Mouse (Mus musculus): ENCODE measurements at regions not wholly inside any gene's neighbourhood (a gene's known extent, or its start where the extent isn't known, plus 50 kb on each side); places are given as distances from the start of the nearest gene placed in this dataset.

- TF ChIP-seq CTCF (IDR thresholded peaks at IDR 0.05; ENCODE audit: borderline replicate concordance, control insufficient read depth, extremely low read depth, insufficient read depth, low read length, poor library complexity) (no peak), POLR2A (IDR thresholded peaks at IDR 0.05; ENCODE audit: control insufficient read depth, extremely low read depth, insufficient read depth, low read length, poor library complexity) (no peak)
- Histone ChIP-seq H3K27ac (ENCODE audit: control insufficient read depth, insufficient read depth, low read length) (no peak overlapping the region), H3K4me3 (ENCODE audit: control insufficient read depth, insufficient read depth, low read length) (no peak overlapping the region), H3K36me3 (ENCODE audit: control insufficient read depth, insufficient read depth, low read length) (no peaks in the 10 kb centered on the region), H3K27me3 (ENCODE audit: control insufficient read depth, insufficient read depth, low read length) (no peaks in the 10 kb centered on the region), H3K4me1 (replicated peaks; ENCODE audit: control insufficient read depth, insufficient read depth, low read length) (no peaks in the 10 kb centered on the region)
- no peak for DNase-seq
These were observed 292.7 kb upstream of the Rtl1 start for GRCm38 (mm10) chr12:109892834-109893233.

DNA sequence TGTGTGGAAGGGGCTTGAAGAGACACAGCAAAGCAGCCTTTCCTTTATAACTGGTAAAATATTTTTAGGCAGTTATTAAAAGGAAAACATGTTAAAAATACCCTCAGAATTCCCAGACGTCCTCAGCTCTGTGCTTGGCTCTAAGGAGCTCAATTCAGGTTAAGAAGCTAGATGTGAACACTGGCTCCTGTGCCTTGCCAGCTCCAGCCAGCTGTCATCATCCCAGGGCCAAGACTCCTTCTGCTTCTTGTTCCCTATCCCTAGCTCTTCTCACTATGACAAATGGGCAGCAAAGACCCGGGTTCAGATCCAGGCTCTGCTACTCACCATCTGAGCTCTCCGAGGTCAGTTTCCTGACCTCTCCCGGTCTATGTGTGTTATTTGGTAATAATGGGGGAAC, 293.5 kb upstream of the Rtl1 start:
- 79% methylated on average over 4 of the region's 4 CpGs for WGBS
- DNase-seq, result no peak
- Histone ChIP-seq H3K27me3 (ENCODE audit: control insufficient read depth, insufficient read depth, low read length) (no peaks in the 10 kb centered on the region), H3K4me3 (ENCODE audit: control insufficient read depth, insufficient read depth, low read length) (no peak overlapping the region), H3K4me1 (replicated peaks; ENCODE audit: control insufficient read depth, insufficient read depth, low read length) (no peaks in the 10 kb centered on the region), H3K36me3 (ENCODE audit: control insufficient read depth, insufficient read depth, low read length) (no peaks in the 10 kb centered on the region), H3K27ac (ENCODE audit: control insufficient read depth, insufficient read depth, low read length) (no peak overlapping the region)
- TF ChIP-seq CTCF (IDR thresholded peaks at IDR 0.05; ENCODE audit: borderline replicate concordance, control insufficient read depth, extremely low read depth, insufficient read depth, low read length, poor library complexity), result no peak
- TF ChIP-seq POLR2A (IDR thresholded peaks at IDR 0.05; ENCODE audit: control insufficient read depth, extremely low read depth, insufficient read depth, low read length, poor library complexity), result no peak

- WGBS, result 47% methylated on average over 7 of the region's 7 CpGs
- TF ChIP-seq POLR2A (IDR thresholded peaks at IDR 0.05; ENCODE audit: control insufficient read depth, extremely low read depth, insufficient read depth, low read length, poor library complexity), result no peak
- TF ChIP-seq CTCF (IDR thresholded peaks at IDR 0.05; ENCODE audit: borderline replicate concordance, control insufficient read depth, extremely low read depth, insufficient read depth, low read length, poor library complexity), result no peak
- DNase-seq, result no peak
- no peaks in the 10 kb centered on the region for H3K36me3 ChIP-seq (ENCODE audit: control insufficient read depth, insufficient read depth, low read length)
- H3K27ac ChIP-seq (ENCODE audit: control insufficient read depth, insufficient read depth, low read length), result no peak overlapping the region
- H3K4me3 ChIP-seq (ENCODE audit: control insufficient read depth, insufficient read depth, low read length), result no peak overlapping the region
- H3K27me3 ChIP-seq (ENCODE audit: control insufficient read depth, insufficient read depth, low read length), result no peaks in the 10 kb centered on the region
- no peaks in the 10 kb centered on the region for H3K4me1 ChIP-seq (replicated peaks; ENCODE audit: control insufficient read depth, insufficient read depth, low read length)
These were observed 295.3 kb upstream of the Rtl1 start for GRCm38 (mm10) chr12:109895389-109895788.

- no peaks in the 10 kb centered on the region for H3K4me1 ChIP-seq (replicated peaks; ENCODE audit: control insufficient read depth, insufficient read depth, low read length)
- no peak for TF ChIP-seq POLR2A (IDR thresholded peaks at IDR 0.05; ENCODE audit: control insufficient read depth, extremely low read depth, insufficient read depth, low read length, poor library complexity)
- H3K27me3 ChIP-seq (ENCODE audit: control insufficient read depth, insufficient read depth, low read length), result no peaks in the 10 kb centered on the region
- H3K4me3 ChIP-seq (ENCODE audit: control insufficient read depth, insufficient read depth, low read length), result no peak overlapping the region
- DNase-seq, result no peak
- 92% methylated on average over 9 of the region's 9 CpGs for WGBS
- H3K27ac ChIP-seq (ENCODE audit: control insufficient read depth, insufficient read depth, low read length), result no peak overlapping the region
- no peaks in the 10 kb centered on the region for H3K36me3 ChIP-seq (ENCODE audit: control insufficient read depth, insufficient read depth, low read length)
These were observed 296.3 kb upstream of the Rtl1 start for GRCm38 (mm10) chr12:109896397-109896796.

DNA sequence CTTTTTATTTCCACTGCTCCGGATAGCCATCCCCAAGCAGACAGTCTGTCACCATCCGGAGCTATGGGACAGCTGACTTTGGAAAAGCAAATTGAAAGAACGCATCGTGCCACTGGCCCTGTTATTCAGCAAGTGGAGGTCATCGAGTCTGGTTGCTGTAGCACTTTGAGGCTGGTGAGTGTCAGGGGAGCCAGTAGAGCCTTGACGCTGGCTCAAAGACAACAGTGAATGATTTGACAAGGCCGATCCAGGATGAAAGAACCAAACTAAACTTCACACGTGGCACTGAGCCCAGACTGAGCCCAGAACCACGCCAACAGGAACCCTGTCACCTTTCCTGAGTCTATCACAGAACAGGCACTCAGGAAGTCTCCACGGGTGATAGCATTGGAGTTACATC, 296.8 kb upstream of the Rtl1 start:
- DNase-seq, result no peak
- WGBS, result 83% methylated on average over 10 of the region's 10 CpGs

GRCm38 (mm10) chr12:109897861-109898385, 297.8 kb upstream of the Rtl1 start:
- no peak for DNase-seq
- WGBS, result 92% methylated on average over 11 of the region's 11 CpGs
- TF ChIP-seq POLR2A (IDR thresholded peaks at IDR 0.05; ENCODE audit: control insufficient read depth, extremely low read depth, insufficient read depth, low read length, poor library complexity) (no peak), CTCF (IDR thresholded peaks at IDR 0.05; ENCODE audit: borderline replicate concordance, control insufficient read depth, extremely low read depth, insufficient read depth, low read length, poor library complexity) (no peak)
- no peak overlapping the region for H3K27ac ChIP-seq (ENCODE audit: control insufficient read depth, insufficient read depth, low read length)
- H3K4me1 ChIP-seq (replicated peaks; ENCODE audit: control insufficient read depth, insufficient read depth, low read length), result no peaks in the 10 kb centered on the region
- no peaks in the 10 kb centered on the region for H3K27me3 ChIP-seq (ENCODE audit: control insufficient read depth, insufficient read depth, low read length)
- H3K36me3 ChIP-seq (ENCODE audit: control insufficient read depth, insufficient read depth, low read length), result no peaks in the 10 kb centered on the region
- H3K4me3 ChIP-seq (ENCODE audit: control insufficient read depth, insufficient read depth, low read length), result no peak overlapping the region

More for the DNA sequence above, 296.8 kb upstream of the Rtl1 start:
- H3K27ac ChIP-seq (ENCODE audit: control insufficient read depth, insufficient read depth, low read length), result no peak overlapping the region
- H3K27me3 ChIP-seq (ENCODE audit: control insufficient read depth, insufficient read depth, low read length), result no peaks in the 10 kb centered on the region
- no peaks in the 10 kb centered on the region for H3K4me1 ChIP-seq (replicated peaks; ENCODE audit: control insufficient read depth, insufficient read depth, low read length)
- TF ChIP-seq POLR2A (IDR thresholded peaks at IDR 0.05; ENCODE audit: control insufficient read depth, extremely low read depth, insufficient read depth, low read length, poor library complexity), result no peak
- TF ChIP-seq CTCF (IDR thresholded peaks at IDR 0.05; ENCODE audit: borderline replicate concordance, control insufficient read depth, extremely low read depth, insufficient read depth, low read length, poor library complexity), result no peak
- H3K36me3 ChIP-seq (ENCODE audit: control insufficient read depth, insufficient read depth, low read length), result no peaks in the 10 kb centered on the region
- no peak overlapping the region for H3K4me3 ChIP-seq (ENCODE audit: control insufficient read depth, insufficient read depth, low read length)

GRCm38 (mm10) chr12:109899420-109899819, 299.3 kb upstream of the Rtl1 start:
- no peak for DNase-seq
- no peaks in the 10 kb centered on the region for H3K27me3 ChIP-seq (ENCODE audit: control insufficient read depth, insufficient read depth, low read length)
- H3K4me1 ChIP-seq (replicated peaks; ENCODE audit: control insufficient read depth, insufficient read depth, low read length), result no peaks in the 10 kb centered on the region
- TF ChIP-seq POLR2A (IDR thresholded peaks at IDR 0.05; ENCODE audit: control insufficient read depth, extremely low read depth, insufficient read depth, low read length, poor library complexity) (no peak), CTCF (IDR thresholded peaks at IDR 0.05; ENCODE audit: borderline replicate concordance, control insufficient read depth, extremely low read depth, insufficient read depth, low read length, poor library complexity) (no peak)
- H3K27ac ChIP-seq (ENCODE audit: control insufficient read depth, insufficient read depth, low read length), result no peak overlapping the region
- 93% methylated on average over 3 of the region's 3 CpGs for WGBS
- H3K36me3 ChIP-seq (ENCODE audit: control insufficient read depth, insufficient read depth, low read length), result no peaks in the 10 kb centered on the region
- H3K4me3 ChIP-seq (ENCODE audit: control insufficient read depth, insufficient read depth, low read length), result no peak overlapping the region

All from thymus, adult 2 months (tissue).